Mouse (Mus musculus) kidney, postnatal 0 days (tissue): ENCODE results near the gene Slc27a4. TPM values are rescaled to one million over a fixed set of nuclear protein-coding genes. Genes with fewer than 3 reads are reported as not detected.
A peak's percentile ranks its signal among the peaks of the same experiment; 100 is the strongest.

ENCODE experiments used
- ATAC-seq: fragments of 200-750 bp; cut with Nextera tagmentation; replicated peaks from 2 replicates; pipeline ENCODE4 v1.8.0; 2017; ENCODE audit warnings: low read depth, moderate number of reproducible peaks, moderate TSS enrichment, moderate library complexity; ENCODE audit not compliant: low FRiP score
- DNase-seq: peaks from one replicate; pipeline ENCODE4 v3.0.0-alpha.2; 2016; ENCODE audit warnings: low spot score
- H3K27ac ChIP-seq: fragments of 300-500 bp; sonication (generic); 2 replicates; pipeline ENCODE4 v1.5.1; 2014; ENCODE audit warnings: mild to moderate bottlenecking
- H3K27me3 ChIP-seq: fragments of 300-500 bp; sonication (generic); 2 replicates; pipeline ENCODE4 v1.6.1; 2014; ENCODE audit warnings: low read length, mixed read lengths; ENCODE audit not compliant: insufficient read depth
- H3K36me3 ChIP-seq: fragments of 300-500 bp; sonication (generic); 2 replicates; pipeline ENCODE4 v1.6.1; 2014; ENCODE audit warnings: low read length, mixed read lengths; ENCODE audit not compliant: insufficient read depth
- H3K4me1 ChIP-seq: fragments of 300-500 bp; sonication (generic); replicated peaks from 2 replicates; pipeline ENCODE4 v1.6.1; 2014; ENCODE audit warnings: antibody characterized with exemption, low read length, mixed read lengths; ENCODE audit not compliant: insufficient read depth
- H3K4me2 ChIP-seq: fragments of 300-500 bp; sonication (generic); 2 replicates; pipeline ENCODE4 v1.6.1; 2014; ENCODE audit warnings: mild to moderate bottlenecking, low read length, moderate library complexity, mixed read lengths
- H3K4me3 ChIP-seq: fragments of 300-500 bp; sonication (generic); replicated peaks from 2 replicates; pipeline ENCODE4 v1.5.1; 2014; ENCODE audit warnings: low read depth, low read length
- H3K9ac ChIP-seq: fragments of 300-500 bp; sonication (generic); 2 replicates; pipeline ENCODE4 v1.6.1; 2014; ENCODE audit warnings: low read depth, low read length
- H3K9me3 ChIP-seq: fragments of 300-500 bp; sonication (generic); replicated peaks from 2 replicates; pipeline ENCODE4 v1.6.1; 2016; ENCODE audit warnings: low read length, inconsistent platforms, mixed read lengths
- CTCF ChIP-seq: IDR thresholded peaks from 2 replicates; pipeline ENCODE4 v1.5.1; 2016; ENCODE audit warnings: antibody characterized with exemption, low read depth, mild to moderate bottlenecking, moderate library complexity
- WGBS: fragments of 180-500 bp; shearing (Covaris S2); extraction: QIAGEN DNeasy Blood & Tissue Kit; methylation state at CpG from one replicate; pipeline ENCODE4 v1.1.7; 2014; 5-methylcytosine and 5-hydroxymethylcytosine counted together
- microRNA-seq: library from miRNA; unstranded; fragments of <30 nt; microRNA quantifications from one replicate; pipeline ENCODE4, GENCODE M21; 2016
- polyA plus RNA-seq: library from polyadenylated mRNA; unstranded; fragments of >200 nt; fragmentation: Nextera tagmentation; extraction: Ambion mirVana; gene quantifications from 2 replicates; pipeline ENCODE4 v1.2.1, GENCODE M21; 2015

The Slc27a4 gene
- polyA plus RNA-seq, 1 experiment from 2014 or later, result 15.0 TPM

GRCm38 (mm10) chr2:29855585-29856210 lies 53.3 kb downstream of the Slc27a4 start:
- no peak overlapping the region for H3K4me3 ChIP-seq
- ATAC-seq (no peak), DNase-seq (no peak)
- no peak for TF ChIP-seq CTCF
- WGBS, result 76% methylated on average over 10 of the region's 10 CpGs
- no peaks in the 10 kb centered on the region for H3K27me3 ChIP-seq
- no peak overlapping the region for H3K27ac ChIP-seq
- no peak overlapping the region for H3K9ac ChIP-seq
- no peaks in the 10 kb centered on the region for H3K36me3 ChIP-seq
- no peaks in the 10 kb centered on the region for H3K9me3 ChIP-seq
- H3K4me1 ChIP-seq, result no peaks in the 10 kb centered on the region
- no peak overlapping the region for H3K4me2 ChIP-seq

- Histone ChIP-seq H3K27me3 (no peaks in the 10 kb centered on the region), H3K4me3 (no peak overlapping the region), H3K27ac (no peak overlapping the region), H3K36me3 (no peaks in the 10 kb centered on the region), H3K4me1 (no peaks in the 10 kb centered on the region), H3K4me2 (no peak overlapping the region), H3K9ac (0 out of 2 replicates have a peak overlapping the region, but pooled peaks have one; percentile 27), H3K9me3 (no peaks in the 10 kb centered on the region)
- ATAC-seq, result no peak
- 13% methylated on average over 19 of the region's 19 CpGs for WGBS
- no peak for TF ChIP-seq CTCF
- no peak for DNase-seq
These were observed 54.2 kb downstream of the Slc27a4 start for GRCm38 (mm10) chr2:29856451-29857260.

GRCm38 (mm10) chr2:29857341-29857740 lies 54.9 kb downstream of the Slc27a4 start:
- no peaks in the 10 kb centered on the region for H3K36me3 ChIP-seq
- no peak for DNase-seq

GRCm38 (mm10) chr2:29857967-29858366 lies 55.5 kb downstream of the Slc27a4 start:
- Histone ChIP-seq H3K27me3 (no peaks in the 10 kb centered on the region), H3K9me3 (no peaks in the 10 kb centered on the region), H3K9ac (no peak overlapping the region), H3K4me2 (no peak overlapping the region), H3K4me1 (no peaks in the 10 kb centered on the region), H3K27ac (no peak overlapping the region), H3K36me3 (no peaks in the 10 kb centered on the region), H3K4me3 (no peak overlapping the region)
- WGBS, result 71% methylated on average over 5 of the region's 5 CpGs
- ATAC-seq, result no peak
- no peak for TF ChIP-seq CTCF
- no peak for DNase-seq

More at GRCm38 (mm10) chr2:29857341-29857740, 54.9 kb downstream of the Slc27a4 start:
- WGBS, result 25% methylated on average over 2 of the region's 2 CpGs
- no peak overlapping the region for H3K4me3 ChIP-seq
- H3K27me3 ChIP-seq, result no peaks in the 10 kb centered on the region
- no peak overlapping the region for H3K4me2 ChIP-seq
- no peaks in the 10 kb centered on the region for H3K4me1 ChIP-seq
- H3K27ac ChIP-seq, result no peak overlapping the region
- H3K9me3 ChIP-seq, result no peaks in the 10 kb centered on the region
- peak; percentile 17; the same call in 1 of the 2 replicates for TF ChIP-seq CTCF
- no peak for ATAC-seq
- H3K9ac ChIP-seq, result no peak overlapping the region

GRCm38 (mm10) chr2:29858748-29859473 lies 56.5 kb downstream of the Slc27a4 start:
- no peak for ATAC-seq
- no peak overlapping the region for H3K4me2 ChIP-seq
- H3K4me1 ChIP-seq, result no peaks in the 10 kb centered on the region
- H3K9ac ChIP-seq, result no peak overlapping the region
- no peak overlapping the region for H3K27ac ChIP-seq
- H3K36me3 ChIP-seq, result no peaks in the 10 kb centered on the region
- H3K27me3 ChIP-seq, result no peaks in the 10 kb centered on the region
- TF ChIP-seq CTCF, result peak; percentile 77
- peak; percentile 66 for DNase-seq
- H3K4me3 ChIP-seq, result no peak overlapping the region
- WGBS, result 8% methylated on average over 5 of the region's 5 CpGs
- H3K9me3 ChIP-seq, result no peaks in the 10 kb centered on the region

GRCm38 (mm10) chr2:29865125-29865524 lies 62.7 kb downstream of the Slc27a4 start:
- 0 out of 2 replicates have a peak, but pooled peaks cover under 1% of the 10 kb centered on the region for H3K4me1 ChIP-seq
- H3K9ac ChIP-seq, result no peak overlapping the region
- H3K4me3 ChIP-seq, result no peak overlapping the region
- no peak for TF ChIP-seq CTCF
- WGBS, result 72% methylated on average over 4 of the region's 4 CpGs
- DNase-seq, result no peak
- no peaks in the 10 kb centered on the region for H3K27me3 ChIP-seq
- no peak overlapping the region for H3K4me2 ChIP-seq
- H3K9me3 ChIP-seq, result no peaks in the 10 kb centered on the region
- H3K27ac ChIP-seq, result no peak overlapping the region
- no peak for ATAC-seq
- H3K36me3 ChIP-seq, result no peaks in the 10 kb centered on the region

Small RNA genes lying within 50 kb of the gene (microRNA-seq; reads per million reads assigned to microRNA genes)
- not detected for gene Mir219a-2
- gene Mir219b, result not detected

Other genes with a start within 250 kb of the Slc27a4 start
- gene Rapgef1, start 182.9 kb upstream of the Slc27a4 start, polyA plus RNA-seq, result 10.4 and 12.0 TPM in 2 replicates
- gene Gm13420, start 50.9 kb upstream of the Slc27a4 start, polyA plus RNA-seq, result 3.8 and 4.5 TPM in 2 replicates
- 0.41 TPM in 1 of 2 replicates, not detected in the other for gene Gm13547, start 43.3 kb upstream of the Slc27a4 start, polyA plus RNA-seq
- 29.3 and 31.1 TPM in 2 replicates for gene Coq4, start 15.1 kb upstream of the Slc27a4 start, polyA plus RNA-seq
- 24.1 and 25.9 TPM in 2 replicates for gene Trub2, start 14.1 kb upstream of the Slc27a4 start, polyA plus RNA-seq
- 26.1 and 29.0 TPM in 2 replicates for gene Urm1, start 17.4 kb downstream of the Slc27a4 start, polyA plus RNA-seq
- gene Cercam, start 66.5 kb downstream of the Slc27a4 start, polyA plus RNA-seq, result 10.2 and 10.3 TPM in 2 replicates
- 33.1 and 36.9 TPM in 2 replicates for gene Odf2, start 86.6 kb downstream of the Slc27a4 start, polyA plus RNA-seq
- gene Gle1, start 132.8 kb downstream of the Slc27a4 start, polyA plus RNA-seq, result 31.2 and 37.5 TPM in 2 replicates
- gene Sptan1, start 162.9 kb downstream of the Slc27a4 start, polyA plus RNA-seq, result 92.4 and 94.3 TPM in 2 replicates
- 26.2 and 29.1 TPM in 2 replicates for gene Wdr34, start 246.2 kb downstream of the Slc27a4 start, polyA plus RNA-seq